Mouse (Mus musculus): ENCODE data around the gene Inf2. TPM values are rescaled to one million over a fixed set of nuclear protein-coding genes. Genes with fewer than 3 reads are reported as not detected.

The Inf2 gene
- polyA plus RNA-seq, 1 experiment from 2014 or later: 3.9 TPM

DNA sequence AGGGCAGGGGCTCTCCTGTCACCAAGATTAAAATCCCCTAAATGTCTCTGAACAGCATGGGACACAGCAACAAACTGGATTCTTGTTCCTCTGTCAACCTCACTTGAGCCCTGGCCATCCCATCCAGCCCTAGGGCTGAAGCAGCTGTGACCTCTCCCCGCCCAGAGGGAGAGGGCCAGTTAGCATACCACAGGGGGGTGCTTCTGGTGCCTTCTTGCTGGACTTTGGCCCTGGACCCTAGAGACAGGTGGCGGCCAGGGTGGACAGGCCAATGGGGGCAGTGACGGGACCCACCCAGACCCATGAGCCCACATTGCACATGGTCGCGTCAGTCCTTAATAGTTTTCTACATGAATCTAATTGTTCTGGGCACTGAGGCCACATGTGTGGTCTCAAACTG is 65.5 kb downstream of the Inf2 start:
- Histone ChIP-seq H3K36me3 (peaks cover 60% of the 10 kb centered on the region), H3K9ac (replicated peaks) (no peak overlapping the region)

GRCm38 (mm10) chr12:112658619-112659018 is 70.0 kb downstream of the Inf2 start:
- 90% methylated on average over 7 of the region's 7 CpGs for WGBS
- peaks cover 36% of the 10 kb centered on the region for H3K4me1 ChIP-seq
- H3K27ac ChIP-seq (replicated peaks): no peak overlapping the region
- no peak for ATAC-seq (replicated peaks)
- H3K4me2 ChIP-seq (replicated peaks): no peak overlapping the region
- H3K9me3 ChIP-seq: no peaks in the 10 kb centered on the region
- H3K27me3 ChIP-seq: no peaks in the 10 kb centered on the region
- no peak overlapping the region for H3K4me3 ChIP-seq
- peaks cover 65% of the 10 kb centered on the region for H3K36me3 ChIP-seq
- H3K9ac ChIP-seq (replicated peaks): no peak overlapping the region

More for the DNA sequence above, 65.5 kb downstream of the Inf2 start:
- peaks cover 3% of the 10 kb centered on the region for H3K4me1 ChIP-seq
- H3K27me3 ChIP-seq: no peaks in the 10 kb centered on the region
- H3K27ac ChIP-seq (replicated peaks): no peak overlapping the region
- no peak overlapping the region for H3K4me3 ChIP-seq
- H3K4me2 ChIP-seq (replicated peaks): no peak overlapping the region
- no peak for ATAC-seq (replicated peaks)
- WGBS: 83% methylated on average over 5 of the region's 5 CpGs
- no peaks in the 10 kb centered on the region for H3K9me3 ChIP-seq

- peaks cover 40% of the 10 kb centered on the region for H3K4me1 ChIP-seq
- no peak overlapping the region for H3K4me3 ChIP-seq
- no peaks in the 10 kb centered on the region for H3K27me3 ChIP-seq
- H3K36me3 ChIP-seq: peaks cover 60% of the 10 kb centered on the region
- H3K9me3 ChIP-seq: no peaks in the 10 kb centered on the region
- H3K9ac ChIP-seq (replicated peaks): no peak overlapping the region
- no peak overlapping the region for H3K4me2 ChIP-seq (replicated peaks)
- no peak overlapping the region for H3K27ac ChIP-seq (replicated peaks)
- ATAC-seq (replicated peaks): no peak
- WGBS: 75% methylated on average over 6 of the region's 6 CpGs
Measured at GRCm38 (mm10) chr12:112659109-112659508, 70.5 kb downstream of the Inf2 start.

DNA sequence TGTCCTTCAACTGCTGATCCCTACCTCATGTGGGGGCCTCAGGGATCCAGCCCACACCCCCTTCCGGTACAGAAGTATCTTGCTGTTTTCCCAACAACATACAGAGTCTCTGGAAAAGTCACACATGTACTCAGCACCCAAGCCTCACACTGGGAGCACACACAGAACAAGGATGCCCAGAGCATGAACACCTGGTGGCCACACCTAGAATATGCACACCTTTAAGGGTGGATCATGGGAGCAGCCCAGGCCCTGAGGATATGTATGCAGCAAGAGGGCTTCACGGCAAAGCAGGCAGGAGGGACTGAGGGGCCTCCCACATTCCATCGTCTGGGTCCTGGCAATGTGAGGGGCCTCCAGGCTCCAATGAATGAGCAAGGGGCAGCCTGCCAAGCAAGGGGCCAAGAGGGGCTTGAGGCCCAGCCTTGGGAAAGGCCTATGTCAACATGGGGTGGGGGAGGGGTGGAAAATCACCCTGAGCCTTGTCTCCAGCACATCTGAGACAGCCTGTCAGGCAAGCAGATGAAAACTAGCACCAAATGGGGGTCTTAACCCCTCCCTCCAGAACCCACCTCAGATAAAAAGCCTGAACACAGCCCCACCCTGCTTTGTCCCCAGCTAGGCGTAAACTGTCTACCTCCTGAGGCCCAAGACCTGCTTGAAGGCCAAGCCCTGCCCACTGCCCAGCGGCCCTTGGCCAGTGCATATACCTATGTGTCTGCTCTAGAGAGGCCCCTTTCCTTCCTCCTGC is 72.2 kb downstream of the Inf2 start:
- peaks cover 47% of the 10 kb centered on the region for H3K36me3 ChIP-seq
- H3K4me2 ChIP-seq (replicated peaks): 0 out of 2 replicates have a peak overlapping the region, but pooled peaks have one; percentile 6
- 18% methylated on average over 5 of the region's 5 CpGs for WGBS
- peak; percentile 30 for ATAC-seq (replicated peaks)
- no peak overlapping the region for H3K9ac ChIP-seq (replicated peaks)
- no peaks in the 10 kb centered on the region for H3K27me3 ChIP-seq
- H3K9me3 ChIP-seq: no peaks in the 10 kb centered on the region
- peak overlapping the region; percentile 59 for H3K27ac ChIP-seq (replicated peaks)
- H3K4me1 ChIP-seq: peaks cover 57% of the 10 kb centered on the region
- no peak overlapping the region for H3K4me3 ChIP-seq

DNA sequence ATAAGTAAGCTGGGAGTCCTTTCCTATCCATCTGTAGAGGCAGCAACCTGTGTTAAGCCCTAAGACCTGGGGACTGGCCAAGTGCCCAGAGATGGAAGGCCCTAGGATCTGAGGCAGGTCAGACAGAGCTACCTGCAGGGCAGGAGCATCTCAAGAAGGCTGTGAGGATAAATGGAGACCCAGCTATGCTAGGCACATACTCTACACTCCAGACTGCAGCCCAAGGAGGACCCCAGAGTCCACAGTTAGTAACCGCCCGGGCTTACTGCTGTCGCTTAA is 72.7 kb downstream of the Inf2 start:
- Histone ChIP-seq H3K9me3 (no peaks in the 10 kb centered on the region), H3K27me3 (no peaks in the 10 kb centered on the region), H3K27ac (replicated peaks) (peak overlapping the region; percentile 59), H3K36me3 (peaks cover 42% of the 10 kb centered on the region), H3K4me2 (replicated peaks) (0 out of 2 replicates have a peak overlapping the region, but pooled peaks have one; percentile 6), H3K4me3 (no peak overlapping the region), H3K9ac (replicated peaks) (no peak overlapping the region), H3K4me1 (peaks cover 62% of the 10 kb centered on the region)
- no peak for ATAC-seq (replicated peaks)
- 58% methylated on average over 3 of the region's 3 CpGs for WGBS

GRCm38 (mm10) chr12:112661851-112662250 is 73.3 kb downstream of the Inf2 start:
- no peak for ATAC-seq (replicated peaks)
- peaks cover 67% of the 10 kb centered on the region for H3K4me1 ChIP-seq
- no peak overlapping the region for H3K4me3 ChIP-seq
- no peaks in the 10 kb centered on the region for H3K9me3 ChIP-seq
- no peak overlapping the region for H3K9ac ChIP-seq (replicated peaks)
- H3K36me3 ChIP-seq: peaks cover 36% of the 10 kb centered on the region
- WGBS: 80% methylated on average over 9 of the region's 9 CpGs
- H3K27me3 ChIP-seq: no peaks in the 10 kb centered on the region
- peak overlapping the region; percentile 59; the same call in 1 of the 2 replicates for H3K27ac ChIP-seq (replicated peaks)
- no peak overlapping the region for H3K4me2 ChIP-seq (replicated peaks)

- Histone ChIP-seq H3K4me3 (no peak overlapping the region), H3K9me3 (no peaks in the 10 kb centered on the region), H3K9ac (replicated peaks) (no peak overlapping the region), H3K27me3 (no peaks in the 10 kb centered on the region), H3K4me2 (replicated peaks) (peak overlapping the region; percentile 19), H3K36me3 (peaks cover 32% of the 10 kb centered on the region), H3K27ac (replicated peaks) (peak overlapping the region; percentile 79), H3K4me1 (peaks cover 74% of the 10 kb centered on the region)
- no peak for ATAC-seq (replicated peaks)
- WGBS: 35% methylated on average over 11 of the region's 11 CpGs
Measured at GRCm38 (mm10) chr12:112663303-112663702, 74.7 kb downstream of the Inf2 start.

- no peak overlapping the region for H3K9ac ChIP-seq (replicated peaks)
- H3K9me3 ChIP-seq: no peaks in the 10 kb centered on the region
- peak overlapping the region; percentile 79 for H3K27ac ChIP-seq (replicated peaks)
- no peaks in the 10 kb centered on the region for H3K27me3 ChIP-seq
- H3K4me1 ChIP-seq: peaks cover 74% of the 10 kb centered on the region
- ATAC-seq (replicated peaks): peak; percentile 28
- H3K4me3 ChIP-seq: no peak overlapping the region
- peaks cover 31% of the 10 kb centered on the region for H3K36me3 ChIP-seq
- 24% methylated on average over 10 of the region's 12 CpGs for WGBS
- H3K4me2 ChIP-seq (replicated peaks): peak overlapping the region; percentile 19
Measured at GRCm38 (mm10) chr12:112663716-112664115, 75.1 kb downstream of the Inf2 start.

DNA sequence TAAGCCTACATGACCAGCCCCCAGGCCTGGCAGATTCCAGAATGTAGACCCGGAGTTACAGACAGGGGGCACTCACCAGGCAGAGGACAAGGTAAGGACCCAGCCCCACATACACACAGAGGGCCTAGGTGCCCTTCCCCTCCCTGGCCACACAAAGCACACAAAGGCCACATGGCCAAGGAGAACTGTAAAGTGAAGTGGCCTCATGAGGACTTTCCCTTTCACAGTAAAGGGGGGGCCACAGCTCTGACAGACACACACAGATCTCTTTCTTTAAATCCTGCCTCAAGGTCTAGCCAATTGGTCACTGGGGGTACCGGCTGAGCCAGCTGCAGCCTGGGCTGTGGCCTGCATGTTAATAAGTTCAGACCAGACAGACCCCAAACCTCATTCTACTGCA is 75.5 kb downstream of the Inf2 start:
- no peak overlapping the region for H3K4me3 ChIP-seq
- ATAC-seq (replicated peaks): peak; percentile 7; the same call in 1 of the 2 replicates
- 0 out of 2 replicates have a peak overlapping the region, but pooled peaks have one; percentile 19 for H3K4me2 ChIP-seq (replicated peaks)
- H3K27me3 ChIP-seq: no peaks in the 10 kb centered on the region
- WGBS: 10% methylated on average over 2 of the region's 2 CpGs
- H3K36me3 ChIP-seq: peaks cover 30% of the 10 kb centered on the region
- H3K27ac ChIP-seq (replicated peaks): peak overlapping the region; percentile 79
- H3K4me1 ChIP-seq: peaks cover 74% of the 10 kb centered on the region
- H3K9me3 ChIP-seq: no peaks in the 10 kb centered on the region
- H3K9ac ChIP-seq (replicated peaks): no peak overlapping the region

DNA sequence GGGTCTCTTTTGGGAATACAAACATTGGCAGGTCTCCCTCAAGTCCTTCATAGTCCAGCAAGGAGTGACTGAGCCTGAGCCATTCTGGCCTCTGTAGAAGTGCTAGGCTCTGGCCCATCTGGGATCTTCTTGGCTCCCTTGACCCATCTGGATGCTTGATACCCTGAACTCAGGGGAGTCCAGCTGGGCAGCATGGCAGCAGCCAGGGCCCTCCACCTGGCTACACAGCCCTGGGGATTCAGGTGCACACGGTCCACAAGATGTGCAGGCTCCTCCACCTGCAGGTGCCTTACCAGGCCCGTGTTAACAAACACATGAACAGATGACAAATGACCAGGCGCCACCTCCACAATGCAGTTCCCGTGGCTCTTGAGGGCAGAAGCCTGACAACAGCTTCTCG is 76.1 kb downstream of the Inf2 start:
- Histone ChIP-seq H3K9me3 (no peaks in the 10 kb centered on the region), H3K27ac (replicated peaks) (peak overlapping the region; percentile 82), H3K36me3 (peaks cover 27% of the 10 kb centered on the region; the same call in 1 of the 2 replicates), H3K4me1 (peaks cover 74% of the 10 kb centered on the region), H3K4me2 (replicated peaks) (no peak overlapping the region), H3K4me3 (no peak overlapping the region), H3K27me3 (no peaks in the 10 kb centered on the region), H3K9ac (replicated peaks) (no peak overlapping the region)
- 46% methylated on average over 5 of the region's 5 CpGs for WGBS
- ATAC-seq (replicated peaks): no peak

Data from forebrain, embryonic 15.5 days (tissue).